Mouse (Mus musculus) left cerebral cortex, adult 2 months (tissue): ENCODE results near the gene Cyp4f14. TPM values are rescaled to one million over a fixed set of nuclear protein-coding genes. Genes with fewer than 3 reads are reported as not detected.

Experiments
- DNase-seq, 2 experiments: peaks; one replicate each; pipeline ENCODE4 v3.0.0; 2021 to 2022; ENCODE audit warnings: low spot score in 2 of 2, mixed read lengths in 1 of 2; ENCODE audit errors: extremely low spot score in 1 of 2
- H3K27ac ChIP-seq: fragments of 200-600 bp; 2 replicates; pipeline ENCODE4 v1.8.1; 2022
- H3K4me3 ChIP-seq: fragments of 200-600 bp; 2 replicates; pipeline ENCODE4 v1.8.1; 2022
- CTCF ChIP-seq: fragments of 200-600 bp; IDR thresholded peaks from 2 replicates; pipeline ENCODE4 v1.8.1; 2022; ENCODE audit warnings: antibody characterized with exemption, mild to moderate bottlenecking, moderate library complexity
- intact Hi-C: fragments of 180-260 bp; cut with DNase I; formaldehyde crosslinking; loops from one replicate; pipeline ENCODE4 v1.15.1; 2025
- long read RNA-seq, 2 experiments: library from polyadenylated mRNA; stranded (forward); transcript quantifications; one replicate each; pipeline ENCODE4 v2.0.0; 2021; ENCODE audit warnings: borderline mapping rate in 2 of 2
- total RNA-seq, 2 experiments: library from RNA; stranded (reverse); gene quantifications; 2 replicates each; pipeline ENCODE4 v1.2.3; 2021

Cyp4f14 gene
- 1 to 10 TPM; 5.2 to 5.3 TPM for total RNA-seq
- long read RNA-seq, experiment 1, partial matches to known transcripts = 1 of 3 reads
- long read RNA-seq, experiment 1, other reads (novel, unspliced or antisense) = 1 of 3 reads
- long read RNA-seq, experiment 2, partial matches to known transcripts = 0 of 9 reads
- long read RNA-seq, experiment 2, other reads (novel, unspliced or antisense) = 7 of 9 reads

DNA sequence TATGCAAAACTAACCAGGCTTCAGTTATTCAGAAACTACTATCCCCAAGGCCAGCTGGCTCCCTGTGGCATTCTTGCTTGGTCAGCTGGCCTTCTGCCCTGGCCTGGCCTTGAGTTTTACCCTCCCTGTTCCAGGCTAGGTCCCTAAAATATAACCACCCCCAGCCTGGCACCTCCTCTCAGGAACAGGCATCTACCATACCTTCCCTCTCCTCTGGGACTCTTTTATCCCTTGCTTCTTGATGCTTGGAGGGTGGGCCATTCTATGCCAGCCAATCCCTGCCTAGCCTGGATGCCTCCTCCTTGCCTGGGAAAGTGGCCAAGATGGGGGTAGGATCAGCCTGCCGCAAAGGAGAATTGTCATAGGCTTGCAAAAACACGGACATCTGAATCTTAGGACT, at the start of gene Cyp4f14:
Gene Cyp4f14 (minus strand): TSS at position 212 of the 400 bp plus-strand sequence.
- intact Hi-C loops = no loop called here
- Histone ChIP-seq H3K4me3 (no peak within 1 kb of the TSS), H3K27ac (no peak within 1 kb of the TSS)
- DNase-seq = peak in 1 of 2 experiments; percentile 12
- no peak for TF ChIP-seq CTCF

GRCm38 (mm10) chr17:32965623-32966290, 48.6 kb upstream of the Cyp4f14 start, which contains the start of gene Zfp472:
Zfp472 (plus strand) TSS chr17:32965814.
- intact Hi-C loops = no loop called here
- no peak for TF ChIP-seq CTCF
- H3K27ac ChIP-seq = 0 out of 2 replicates have a peak within 1 kb of the TSS, but pooled peaks have one; percentile 51
- DNase-seq = peak; percentile 89 to 90
- H3K4me3 ChIP-seq = peak within 1 kb of the TSS; percentile 84

DNA sequence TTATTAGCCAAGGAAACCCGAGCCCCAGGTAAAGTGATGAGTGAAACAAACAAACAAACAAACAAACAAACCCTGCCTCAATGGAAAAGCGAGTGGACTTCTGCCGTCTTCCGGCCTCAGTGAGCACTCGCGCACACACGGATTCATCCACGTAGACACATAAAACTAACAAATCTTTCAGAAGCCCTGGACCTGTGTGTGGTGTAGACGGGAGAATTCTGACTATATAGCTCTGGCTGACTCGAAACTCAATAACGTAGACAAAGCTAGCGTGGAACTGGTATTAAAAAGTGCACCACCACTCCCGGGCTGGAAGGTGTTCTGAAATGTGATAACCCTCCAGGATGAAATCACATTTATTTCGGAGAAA, 48.1 kb upstream of the Cyp4f14 start:
- Histone ChIP-seq H3K27ac (0 out of 2 replicates have a peak overlapping the region, but pooled peaks have one; percentile 38), H3K4me3 (peak overlapping the region; percentile 84)
- intact Hi-C loops = no loop called here
- no peak for DNase-seq
- TF ChIP-seq CTCF = peak; percentile 38

DNA sequence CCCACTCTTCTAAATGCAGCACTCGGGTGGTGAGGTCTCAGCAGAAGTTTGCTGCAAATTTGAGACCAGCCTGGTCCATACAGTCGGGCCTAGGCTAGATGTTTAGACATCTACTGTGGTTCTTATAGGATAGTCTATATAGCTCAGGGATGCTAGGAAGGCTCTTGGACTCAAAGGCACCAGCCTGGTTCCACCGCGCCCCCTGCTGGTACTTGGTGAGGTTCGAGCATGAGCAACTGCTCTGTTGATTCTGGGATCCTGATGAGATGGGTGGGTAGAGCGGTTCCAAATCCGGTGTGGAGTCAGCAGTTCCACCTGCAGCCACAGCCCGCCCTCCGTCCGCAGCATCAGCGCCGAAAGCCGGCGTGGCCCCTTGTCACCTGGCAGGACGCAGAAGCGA, 34.3 kb upstream of the Cyp4f14 start:
- peak; percentile 77 to 86 for DNase-seq
- peak; percentile 78 for TF ChIP-seq CTCF
- intact Hi-C loops = loop anchor here (2.0 to 10.0 kb wide), 3 partner anchors 217 to 424 kb away; no protein-coding TSS in a partner anchor
- Histone ChIP-seq H3K4me3 (peak overlapping the region; percentile 21; the same call in 1 of the 2 replicates), H3K27ac (no peak overlapping the region)

GRCm38 (mm10) chr17:32951006-32951405, 33.9 kb upstream of the Cyp4f14 start:
- no peak for TF ChIP-seq CTCF
- DNase-seq = no peak
- Histone ChIP-seq H3K4me3 (no peak overlapping the region), H3K27ac (no peak overlapping the region)
- intact Hi-C loops = loop anchor here (2.0 to 10.0 kb wide), 3 partner anchors 216 to 424 kb away; no protein-coding TSS in a partner anchor

- TF ChIP-seq CTCF = no peak
- no peak overlapping the region for H3K4me3 ChIP-seq
- no peak for DNase-seq
- no peak overlapping the region for H3K27ac ChIP-seq
- intact Hi-C loops = loop anchor here (2.0 to 10.0 kb wide), 3 partner anchors 215 to 423 kb away; no protein-coding TSS in a partner anchor
These were observed 33.0 kb upstream of the Cyp4f14 start for GRCm38 (mm10) chr17:32950136-32950535.

DNA sequence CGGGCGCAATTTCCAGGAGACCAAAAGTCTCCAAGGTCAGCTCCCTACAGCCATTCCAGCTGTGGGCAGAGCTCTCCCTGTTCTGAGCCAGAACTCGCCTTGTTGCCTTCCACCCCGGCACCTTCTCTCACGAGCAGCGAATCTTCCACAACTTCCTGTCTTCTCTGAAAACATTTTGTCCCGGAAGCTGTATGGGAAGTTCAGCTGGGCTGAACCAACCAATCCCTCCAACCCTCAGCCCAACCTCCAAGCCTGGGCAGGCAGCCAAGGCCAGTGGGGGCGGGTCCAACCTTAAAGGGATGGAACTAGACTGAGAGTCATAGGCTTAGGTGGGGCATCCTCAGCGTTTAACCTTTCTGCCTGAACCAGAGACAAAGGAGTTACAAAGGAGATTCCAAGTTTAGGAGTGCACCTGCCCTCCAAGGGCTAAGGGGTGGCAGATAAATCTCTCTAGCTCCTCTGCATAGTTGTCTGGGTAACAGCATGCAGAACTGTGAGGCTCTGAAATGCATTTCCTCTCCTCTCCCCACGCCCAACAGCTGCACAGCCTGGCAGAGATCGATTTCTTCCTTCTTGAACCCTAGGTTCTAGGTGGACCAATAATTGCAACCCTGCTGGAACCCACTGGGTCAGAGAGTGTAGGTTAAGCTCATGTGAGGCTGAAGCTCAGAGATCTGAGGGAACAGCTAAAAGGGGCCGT, 30.2 kb upstream of the Cyp4f14 start, which contains the start of gene Cyp4f13:
Gene Cyp4f13 (minus strand): TSS at position 188 of the 700 bp plus-strand sequence.
- TF ChIP-seq CTCF = no peak

DNA sequence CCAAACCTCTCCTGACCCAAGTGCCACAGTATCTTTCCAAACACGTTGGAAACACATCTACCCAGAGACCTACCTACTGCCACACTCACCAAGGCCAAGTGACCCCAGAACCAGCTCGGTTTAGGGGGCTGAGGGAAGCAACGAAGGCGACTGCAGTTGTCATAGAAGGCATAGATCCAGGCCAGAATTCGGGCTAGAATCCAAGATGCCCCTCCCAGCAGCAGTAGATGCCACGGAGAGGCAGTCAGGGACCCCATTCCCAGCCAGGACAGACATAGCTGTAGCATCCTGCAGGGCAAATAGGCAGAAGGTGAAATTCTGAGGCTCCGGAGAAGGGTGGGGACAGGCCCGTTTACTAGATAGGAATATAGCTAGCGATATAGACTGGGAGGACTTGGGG, 29.6 kb upstream of the Cyp4f14 start:
- DNase-seq = no peak
- intact Hi-C loops = no loop called here

More for the DNA sequence above, 30.2 kb upstream of the Cyp4f14 start, which contains the start of gene Cyp4f13:
- peak; percentile 88 for DNase-seq
- peak within 1 kb of the TSS; percentile 66 for H3K4me3 ChIP-seq
- intact Hi-C loops = no loop called here
- peak within 1 kb of the TSS; percentile 70 for H3K27ac ChIP-seq

GRCm38 (mm10) chr17:32944402-32945035, 27.4 kb upstream of the Cyp4f14 start:
- H3K27ac ChIP-seq = no peak overlapping the region
- intact Hi-C loops = no loop called here

More for the DNA sequence above, 29.6 kb upstream of the Cyp4f14 start:
- Histone ChIP-seq H3K27ac (peak overlapping the region; percentile 70), H3K4me3 (peak overlapping the region; percentile 66)
- no peak for TF ChIP-seq CTCF

GRCm38 (mm10) chr17:32943661-32944060, 26.5 kb upstream of the Cyp4f14 start:
- Histone ChIP-seq H3K27ac (no peak overlapping the region), H3K4me3 (no peak overlapping the region)
- intact Hi-C loops = no loop called here
- no peak for DNase-seq
- TF ChIP-seq CTCF = no peak

More at GRCm38 (mm10) chr17:32944402-32945035, 27.4 kb upstream of the Cyp4f14 start:
- no peak for DNase-seq
- H3K4me3 ChIP-seq = no peak overlapping the region
- TF ChIP-seq CTCF = peak; percentile 30

GRCm38 (mm10) chr17:32939831-32940230, 22.7 kb upstream of the Cyp4f14 start:
- Histone ChIP-seq H3K27ac (no peak overlapping the region), H3K4me3 (no peak overlapping the region)
- no peak for TF ChIP-seq CTCF
- intact Hi-C loops = no loop called here
- no peak for DNase-seq
